Mouse (Mus musculus) myocyte (in vitro differentiated cells): ENCODE measurements around the gene Stk38.

ENCODE experiments used
- CEBPB ChIP-seq: IDR thresholded peaks from 2 replicates; pipeline ENCODE4 v1.6.1; 2011; ENCODE audit warnings: mild to moderate bottlenecking, moderate library complexity; ENCODE audit not compliant: poor library complexity, insufficient read depth, severe bottlenecking
- E2F4 ChIP-seq: IDR thresholded peaks from one replicate; pipeline ENCODE4 v1.6.1; 2011; ENCODE audit warnings: mild to moderate bottlenecking, control low read depth, moderate library complexity; ENCODE audit not compliant: insufficient read depth
- MAX ChIP-seq: IDR thresholded peaks from one replicate; pipeline ENCODE4 v1.6.1; 2011; ENCODE audit warnings: low read depth, mild to moderate bottlenecking, control low read depth
- MYOD1 ChIP-seq, 3 experiments: IDR thresholded peaks; one replicate each; pipeline ENCODE4 v1.6.1; 2011; ENCODE audit warnings: control low read depth in 2 of 3, low read depth in 2 of 3, mild to moderate bottlenecking in 2 of 3, moderate library complexity in 1 of 3; ENCODE audit not compliant: insufficient read length in 2 of 3, control insufficient read depth in 1 of 3
- MYOG ChIP-seq, 3 experiments: IDR thresholded peaks; one replicate each; pipeline ENCODE4 v1.6.1; 2011; ENCODE audit warnings: control low read depth in 2 of 3, low read depth in 2 of 3, mild to moderate bottlenecking in 2 of 3; ENCODE audit not compliant: insufficient read length in 2 of 3, control insufficient read depth in 1 of 3, insufficient read depth in 1 of 3
- POLR2A ChIP-seq: IDR thresholded peaks from one replicate; pipeline ENCODE4 v1.6.1; 2011; ENCODE audit warnings: low read depth, mild to moderate bottlenecking, control low read depth, moderate library complexity; ENCODE audit not compliant: insufficient read length
- POLR2AphosphoS2 ChIP-seq: IDR thresholded peaks from one replicate; pipeline ENCODE4 v1.6.1; 2011; ENCODE audit warnings: low read depth, control low read depth; ENCODE audit not compliant: insufficient read length
- TCF12 ChIP-seq: IDR thresholded peaks from one replicate; pipeline ENCODE4 v1.6.1; 2011; ENCODE audit warnings: mild to moderate bottlenecking, control low read depth; ENCODE audit not compliant: poor library complexity, insufficient read depth, severe bottlenecking
- USF1 ChIP-seq: IDR thresholded peaks from one replicate; pipeline ENCODE4 v1.6.1; 2011; ENCODE audit warnings: low read depth, mild to moderate bottlenecking, control low read depth, moderate library complexity

DNA sequence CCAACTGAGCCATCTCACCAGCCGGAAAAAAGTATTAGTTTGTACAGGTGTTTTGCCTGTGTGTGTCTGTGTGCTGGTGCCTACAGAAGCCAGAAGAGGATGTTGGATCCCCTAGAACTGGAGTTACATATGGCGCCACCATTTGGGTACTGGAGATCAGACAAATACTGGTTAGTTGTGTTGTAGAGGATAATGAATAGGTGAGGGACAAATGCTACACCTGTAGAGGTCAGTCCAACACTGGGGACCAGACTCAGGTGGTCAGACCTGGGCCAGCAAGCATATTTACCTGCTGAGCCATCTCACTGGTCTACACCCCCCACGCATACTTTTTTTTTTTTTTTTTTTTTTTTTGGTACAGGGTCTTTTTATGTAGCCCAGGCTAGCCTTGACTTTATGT is 39.1 kb upstream of the Stk38 start:
- TF ChIP-seq POLR2A = no peak
- no peak for TF ChIP-seq CEBPB
- peak; percentile 65 for TF ChIP-seq POLR2AphosphoS2
- no peak for TF ChIP-seq E2F4
- TF ChIP-seq MYOD1 (IDR thresholded peaks at IDR 0.05; ENCODE audit: control insufficient read depth in 1 of 3, insufficient read length in 2 of 3, low read depth in 2 of 3) = no peak
- no peak for TF ChIP-seq MYOG (IDR thresholded peaks at IDR 0.05; ENCODE audit: control insufficient read depth in 1 of 3, insufficient read depth in 1 of 3, insufficient read length in 2 of 3, low read depth in 2 of 3)
- no peak for TF ChIP-seq TCF12
- TF ChIP-seq MAX = no peak
- TF ChIP-seq USF1 = no peak
